Mouse (Mus musculus): ENCODE results near the gene Tepp.

The Tepp gene

DNA sequence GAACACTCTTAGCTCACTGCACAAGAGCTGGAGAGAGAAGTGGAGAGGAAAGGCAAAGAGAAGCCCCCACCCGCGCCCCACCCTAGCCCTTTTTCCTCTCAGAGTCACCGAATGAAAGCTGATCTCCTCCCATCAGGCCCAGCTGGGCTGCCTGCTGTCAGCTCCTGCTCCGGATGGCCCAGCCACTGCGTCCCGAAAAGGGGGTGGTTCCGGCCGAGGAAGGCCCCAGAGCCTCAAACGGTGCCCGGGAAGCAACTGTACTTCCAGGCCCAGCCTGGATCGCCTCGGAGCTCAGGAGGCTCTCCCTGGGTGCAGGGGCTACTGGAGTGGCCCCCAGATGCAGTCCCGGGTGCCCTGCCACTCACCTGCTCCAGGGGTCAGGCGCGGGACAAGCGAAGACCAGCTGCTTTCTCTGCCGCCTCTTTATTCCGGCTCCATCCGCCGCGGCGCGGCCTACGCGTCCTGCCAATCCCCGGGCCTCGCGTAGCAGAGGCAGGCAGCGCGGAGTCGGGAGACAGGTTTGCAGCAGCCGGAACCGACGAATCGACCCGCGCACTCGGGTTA, 20.9 kb downstream of the Tepp start:
- in situ Hi-C loops (cut with MboI): loop anchor here (10.0 kb wide), 2 partner anchors 104 to 246 kb away; partner anchors contain the start of genes Cfap20 and Katnb1

DNA sequence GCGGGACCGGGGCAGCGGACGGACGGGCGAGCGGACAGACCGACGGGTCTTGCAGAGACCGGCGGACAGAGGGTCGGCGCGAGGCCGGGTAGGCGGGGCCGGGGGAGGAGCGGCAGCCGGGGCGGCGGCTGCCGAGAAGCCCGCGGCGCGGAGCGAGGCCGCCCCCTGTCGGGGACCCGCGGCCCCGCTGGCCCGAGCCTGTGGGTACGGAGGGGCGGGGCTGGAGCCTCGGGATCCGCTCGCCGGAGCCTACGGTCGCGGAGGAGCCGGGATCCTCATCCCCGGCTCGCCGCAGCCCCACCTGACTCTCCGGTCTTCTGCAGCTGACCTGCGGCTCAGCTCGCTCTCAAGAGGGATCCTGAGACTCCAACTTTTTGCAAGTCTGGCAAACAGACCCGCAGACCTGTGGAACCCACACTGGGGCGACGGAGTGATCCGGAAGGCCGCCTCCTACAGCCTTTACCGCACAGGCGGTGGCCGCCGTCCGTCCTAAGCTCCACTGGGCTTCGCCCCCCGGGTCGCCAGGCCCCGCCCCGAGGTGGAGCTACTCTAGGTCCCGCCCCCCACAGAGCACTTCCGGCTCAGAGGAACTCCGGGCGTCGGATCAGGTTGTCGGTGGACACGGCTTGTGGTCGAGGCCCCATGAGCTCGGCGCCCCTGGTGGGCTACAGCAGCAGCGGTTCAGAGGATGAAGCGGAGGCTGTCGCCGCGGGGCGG, 21.5 kb downstream of the Tepp start, which contains the start of the genes Zfp319 and Usb1:
Gene Zfp319 (minus strand): TSS at position 231 of the 717 bp plus-strand sequence.
Gene Usb1 (plus strand): TSS at position 565 of the 717 bp plus-strand sequence.
- in situ Hi-C loops (cut with MboI): loop anchor here (10.0 kb wide), 2 partner anchors 103 to 247 kb away; partner anchors contain the start of genes Cfap20 and Katnb1

DNA sequence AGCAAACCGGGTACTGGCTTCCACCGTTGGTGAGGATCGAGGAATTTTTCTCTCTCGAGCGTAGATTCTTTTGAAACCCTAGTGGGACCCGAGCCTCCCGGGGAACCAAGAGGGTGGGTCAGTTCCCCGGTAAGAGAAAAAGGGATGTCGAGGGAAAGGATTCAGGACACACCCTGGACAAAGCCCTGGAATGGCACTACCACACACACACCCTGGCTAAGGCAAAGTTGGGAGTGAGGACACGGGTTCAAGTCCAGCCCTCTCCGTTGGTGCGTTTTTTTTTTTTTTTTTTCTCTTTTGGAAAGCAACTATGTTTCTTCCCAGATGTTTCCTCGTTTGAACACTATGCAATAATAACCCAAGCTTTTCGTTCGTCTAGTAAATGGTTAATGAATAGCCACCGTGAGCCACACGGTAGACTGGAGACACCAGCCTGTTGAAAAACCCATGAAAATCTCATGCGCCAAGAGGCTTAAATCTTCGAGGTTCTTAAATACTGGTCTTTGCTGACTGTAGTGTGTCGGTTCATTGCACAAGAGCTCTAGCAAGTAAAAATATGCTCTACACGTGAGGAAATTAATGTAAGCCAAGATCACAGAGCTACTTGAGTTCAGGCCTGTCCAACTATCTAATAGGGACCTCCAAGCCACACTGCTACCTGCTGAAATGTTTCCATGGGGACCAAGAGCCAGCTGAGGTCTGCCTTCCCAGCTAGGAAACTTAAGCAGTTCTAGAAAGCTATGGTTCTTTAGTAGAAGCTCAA, 22.3 kb downstream of the Tepp start:
- in situ Hi-C loops (cut with MboI): loop anchor here (10.0 kb wide), 2 partner anchors 102 to 248 kb away; partner anchors contain the start of genes Cfap20 and Katnb1

DNA sequence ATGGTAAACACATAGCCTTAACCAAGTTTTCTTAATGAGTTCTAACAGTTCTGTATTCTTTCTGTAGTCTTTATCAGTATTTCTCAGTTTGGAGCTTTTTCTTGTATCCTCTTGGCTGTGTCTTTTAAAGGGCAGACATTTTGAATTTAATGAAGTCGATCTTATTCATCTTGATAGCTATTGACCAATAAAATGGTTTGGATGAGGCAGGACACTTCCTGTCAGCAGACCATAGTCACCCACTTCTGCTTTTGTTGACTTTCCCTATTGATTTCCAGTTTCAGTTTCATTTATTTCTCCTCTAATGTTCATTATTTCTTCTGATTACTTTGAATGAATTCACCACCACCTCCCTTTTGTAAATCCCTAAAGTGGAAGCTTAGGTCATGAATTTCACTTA, 25.3 kb downstream of the Tepp start:
- in situ Hi-C loops (cut with MboI): loop anchor here (10.0 kb wide), 2 partner anchors 99 to 251 kb away; partner anchors contain the start of genes Cfap20 and Katnb1

DNA sequence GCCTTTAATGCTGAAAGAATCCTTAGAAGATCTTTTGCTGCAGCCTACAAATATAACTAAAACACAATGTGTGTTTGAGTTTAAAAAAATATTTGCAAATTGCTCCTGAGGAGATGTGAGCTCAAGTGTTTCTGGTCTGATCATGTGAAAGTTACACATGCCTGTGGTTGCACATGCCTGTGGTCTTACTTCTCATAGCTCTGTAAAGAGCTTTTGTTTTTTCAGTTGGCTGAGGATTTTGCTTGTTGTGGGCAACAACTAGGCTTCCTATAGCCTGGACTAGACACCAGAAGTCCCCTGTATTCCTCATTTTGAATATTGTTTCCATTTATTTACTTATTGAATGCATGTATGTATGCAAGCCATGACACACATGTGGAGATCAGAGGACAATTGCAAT, 26.0 kb downstream of the Tepp start:
- in situ Hi-C loops (cut with MboI): loop anchor here (10.0 kb wide), 2 partner anchors 98 to 252 kb away; partner anchors contain the start of genes Cfap20 and Katnb1

DNA sequence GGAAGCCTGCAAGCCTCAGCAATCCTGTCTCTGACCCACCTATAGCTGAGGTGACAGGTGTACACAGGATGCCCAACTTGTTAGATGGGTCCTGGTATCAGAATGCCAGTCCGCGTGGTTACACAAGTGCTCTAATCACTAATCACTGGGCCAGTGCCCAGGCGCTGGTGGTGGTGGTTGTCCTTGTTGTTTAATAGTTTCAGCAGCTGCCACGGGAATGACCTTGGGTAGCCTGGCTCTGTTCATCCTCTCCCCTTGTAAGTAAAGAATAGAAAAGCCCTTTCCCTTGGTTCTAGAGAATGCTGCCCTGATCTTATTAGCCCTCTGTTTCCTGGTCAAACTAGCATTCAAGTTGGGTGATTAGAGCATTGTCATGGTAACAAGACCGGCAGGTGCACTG, 31.4 kb downstream of the Tepp start:
- in situ Hi-C loops (cut with MboI): no loop called here

DNA sequence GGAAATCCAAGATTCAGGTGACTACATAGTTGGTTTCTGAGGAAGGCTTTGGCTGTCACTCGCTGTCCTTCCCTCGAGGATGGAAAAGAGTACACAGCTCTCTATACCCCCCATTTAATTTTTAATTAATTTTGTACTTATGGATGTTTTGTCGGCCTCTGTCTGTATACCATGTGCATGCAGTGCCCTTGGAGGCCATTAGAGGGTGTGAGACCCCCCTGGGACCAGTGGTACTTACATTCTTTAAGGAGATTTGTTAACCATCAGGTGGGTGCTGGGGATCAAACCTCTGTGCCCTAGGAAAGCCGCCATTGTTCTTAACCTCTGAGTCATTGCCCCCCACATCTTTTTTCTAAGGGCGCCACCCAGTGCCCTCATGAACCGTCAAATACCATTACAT, 34.3 kb downstream of the Tepp start:
- in situ Hi-C loops (cut with MboI): no loop called here

DNA sequence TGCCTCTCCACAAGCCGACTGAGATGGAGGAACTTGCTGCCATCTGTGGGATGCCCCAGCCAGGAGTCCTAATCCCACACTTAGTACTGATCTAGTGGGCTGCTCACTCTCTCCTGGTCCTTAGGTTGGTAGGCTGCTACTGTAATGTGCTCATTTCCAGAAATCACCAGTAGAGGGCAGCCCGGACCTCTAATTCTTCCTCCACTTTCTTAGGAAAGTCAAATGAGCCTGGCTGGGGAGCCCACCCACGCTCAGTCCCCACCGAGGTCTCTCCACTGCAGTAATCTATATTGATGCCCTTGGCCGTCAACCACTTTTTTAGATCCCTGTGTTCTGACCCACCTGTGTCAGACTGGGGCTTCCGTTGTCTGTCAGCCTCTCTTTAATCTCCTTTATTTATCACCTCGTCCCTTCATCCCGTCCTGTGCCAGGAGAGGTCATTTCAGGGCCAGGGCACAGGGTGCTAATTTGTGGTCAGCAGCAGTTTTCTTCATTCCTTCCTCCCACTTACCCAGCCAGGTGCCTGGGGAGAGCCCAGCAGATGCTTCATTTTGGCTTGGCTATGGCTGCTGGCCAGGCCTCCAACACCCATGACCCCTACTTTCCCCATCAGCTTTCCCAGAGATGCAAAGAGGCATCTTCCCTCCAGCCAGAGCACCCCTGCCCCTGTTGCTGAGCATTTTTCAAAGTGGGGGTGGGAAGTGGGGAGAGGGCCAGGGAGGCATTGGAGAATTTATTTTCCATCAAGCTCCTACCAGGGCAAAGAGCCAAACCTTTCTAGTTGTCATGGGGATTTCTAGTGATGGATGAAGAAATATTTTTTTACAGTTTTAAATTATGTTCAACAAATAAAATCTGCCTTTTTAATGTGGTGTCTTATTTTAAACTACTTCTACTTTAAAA, 36.5 kb downstream of the Tepp start:
- in situ Hi-C loops (cut with MboI): no loop called here

DNA sequence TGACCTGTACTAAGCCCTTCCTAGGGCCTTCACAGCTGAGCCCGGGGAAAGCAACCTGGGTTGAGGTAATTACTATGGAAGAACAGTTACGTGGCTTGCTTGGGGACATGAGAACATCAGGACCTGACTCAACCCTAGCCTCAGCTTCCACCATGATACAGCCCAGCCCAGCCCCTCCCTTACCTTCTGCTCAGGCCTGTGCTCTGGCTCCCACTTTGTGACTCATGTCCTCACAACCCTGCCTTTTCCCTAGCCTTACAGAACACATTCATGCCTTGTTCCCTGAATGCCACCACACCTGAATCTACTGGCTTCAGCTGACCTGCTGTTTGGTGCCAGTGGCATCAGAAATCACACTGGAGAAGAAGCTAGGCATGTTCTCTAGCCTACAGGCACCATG, 38.0 kb downstream of the Tepp start:
- in situ Hi-C loops (cut with MboI): no loop called here

DNA sequence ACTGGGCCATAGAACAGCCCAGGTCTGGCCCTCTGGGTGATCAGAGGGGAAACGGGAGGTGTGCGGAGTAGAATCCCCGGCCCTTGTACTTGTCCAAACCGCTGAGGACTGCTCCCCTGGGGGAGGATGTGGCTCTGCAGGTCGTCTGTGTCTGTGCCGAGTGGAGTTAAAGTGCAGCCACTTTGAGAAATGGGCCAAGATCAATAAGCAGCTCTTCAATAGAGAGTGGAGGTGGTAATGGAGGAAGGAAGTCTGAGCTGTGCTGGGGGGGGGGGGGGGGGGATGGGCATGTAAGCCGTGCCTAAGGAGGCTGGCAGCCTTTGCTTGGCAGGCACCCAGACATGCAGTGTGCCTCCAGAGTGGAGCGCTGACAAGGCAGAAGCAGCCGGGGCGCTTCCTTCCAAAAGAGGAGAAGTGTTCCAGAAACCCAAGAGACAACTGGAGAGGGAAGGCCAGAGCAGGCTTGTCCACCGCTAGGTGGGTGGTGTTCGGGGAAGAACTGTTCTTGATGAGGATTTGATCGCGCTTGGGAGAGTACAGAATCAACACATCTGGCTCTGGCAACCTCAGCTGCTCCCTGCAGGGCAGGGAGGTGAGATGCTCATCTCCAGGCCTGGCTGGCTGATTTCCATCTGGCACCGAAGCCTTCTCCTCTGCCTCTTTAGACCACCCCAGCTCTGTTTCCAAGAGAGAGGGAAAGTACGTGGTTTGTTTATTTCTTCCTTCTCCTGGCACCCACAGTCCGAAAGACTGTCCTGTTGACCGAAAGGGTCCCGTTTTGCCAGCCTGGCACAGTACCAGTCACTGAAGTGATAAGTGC, 38.7 kb downstream of the Tepp start:
- in situ Hi-C loops (cut with MboI): no loop called here

DNA sequence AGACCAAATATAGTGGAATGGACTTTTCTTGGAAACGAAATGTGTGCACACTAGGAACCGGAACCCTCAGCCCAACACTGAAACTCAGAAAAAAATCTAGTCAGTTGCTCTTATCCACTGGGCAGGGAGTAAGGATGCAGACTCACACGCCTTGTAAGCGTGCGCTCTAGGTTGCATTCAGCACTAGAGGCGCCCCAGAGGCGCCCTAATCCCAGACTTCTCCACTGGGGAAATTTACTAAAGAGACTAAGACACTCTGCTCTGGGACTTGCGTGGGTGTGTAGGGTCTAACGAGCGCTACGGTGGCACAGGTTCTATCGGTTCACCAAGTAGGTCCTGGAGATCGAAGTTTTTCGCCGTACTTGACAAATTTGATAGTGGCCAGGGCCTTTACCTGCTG, 41.1 kb downstream of the Tepp start:
- in situ Hi-C loops (cut with MboI): no loop called here

DNA sequence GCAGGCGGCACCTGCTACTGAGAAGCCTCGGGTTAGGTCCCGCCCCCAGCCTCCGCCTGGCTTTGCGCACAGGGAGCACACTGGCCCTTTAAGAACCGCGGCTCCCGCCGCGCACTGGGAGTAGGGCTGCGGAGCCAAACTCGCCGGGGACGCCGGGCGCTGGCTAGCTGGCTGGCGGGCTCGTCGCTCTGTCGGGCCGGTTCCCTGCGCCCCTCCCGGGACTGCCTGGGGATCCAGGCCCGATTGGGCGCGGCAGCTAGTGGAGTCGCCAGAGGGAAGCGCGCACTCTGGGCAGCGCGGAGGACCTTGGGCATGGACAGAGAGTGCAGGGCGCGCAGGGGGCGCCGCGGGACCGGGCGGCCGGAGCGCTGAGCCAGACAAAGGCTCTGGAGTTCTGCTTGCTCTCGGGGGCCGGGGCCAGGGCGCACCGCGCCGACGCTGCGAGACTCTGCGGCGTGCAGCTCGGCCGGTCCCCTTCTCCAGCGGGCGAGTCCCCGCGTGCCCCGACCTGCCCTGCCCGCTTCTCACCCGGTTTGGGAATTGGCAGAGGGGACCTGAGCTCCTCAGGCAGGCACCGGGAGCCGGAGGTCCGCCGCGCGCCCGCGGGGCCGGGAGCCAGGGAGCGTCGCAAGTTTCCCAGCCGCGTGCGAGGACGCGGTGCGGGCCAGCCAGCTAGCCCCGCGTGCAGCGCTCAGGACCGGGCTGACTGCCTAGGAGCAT, 41.9 kb downstream of the Tepp start, which contains the start of gene Mmp15:
Gene Mmp15 (plus strand): TSS at position 118 of the 720 bp plus-strand sequence.
- in situ Hi-C loops (cut with MboI): no loop called here

DNA sequence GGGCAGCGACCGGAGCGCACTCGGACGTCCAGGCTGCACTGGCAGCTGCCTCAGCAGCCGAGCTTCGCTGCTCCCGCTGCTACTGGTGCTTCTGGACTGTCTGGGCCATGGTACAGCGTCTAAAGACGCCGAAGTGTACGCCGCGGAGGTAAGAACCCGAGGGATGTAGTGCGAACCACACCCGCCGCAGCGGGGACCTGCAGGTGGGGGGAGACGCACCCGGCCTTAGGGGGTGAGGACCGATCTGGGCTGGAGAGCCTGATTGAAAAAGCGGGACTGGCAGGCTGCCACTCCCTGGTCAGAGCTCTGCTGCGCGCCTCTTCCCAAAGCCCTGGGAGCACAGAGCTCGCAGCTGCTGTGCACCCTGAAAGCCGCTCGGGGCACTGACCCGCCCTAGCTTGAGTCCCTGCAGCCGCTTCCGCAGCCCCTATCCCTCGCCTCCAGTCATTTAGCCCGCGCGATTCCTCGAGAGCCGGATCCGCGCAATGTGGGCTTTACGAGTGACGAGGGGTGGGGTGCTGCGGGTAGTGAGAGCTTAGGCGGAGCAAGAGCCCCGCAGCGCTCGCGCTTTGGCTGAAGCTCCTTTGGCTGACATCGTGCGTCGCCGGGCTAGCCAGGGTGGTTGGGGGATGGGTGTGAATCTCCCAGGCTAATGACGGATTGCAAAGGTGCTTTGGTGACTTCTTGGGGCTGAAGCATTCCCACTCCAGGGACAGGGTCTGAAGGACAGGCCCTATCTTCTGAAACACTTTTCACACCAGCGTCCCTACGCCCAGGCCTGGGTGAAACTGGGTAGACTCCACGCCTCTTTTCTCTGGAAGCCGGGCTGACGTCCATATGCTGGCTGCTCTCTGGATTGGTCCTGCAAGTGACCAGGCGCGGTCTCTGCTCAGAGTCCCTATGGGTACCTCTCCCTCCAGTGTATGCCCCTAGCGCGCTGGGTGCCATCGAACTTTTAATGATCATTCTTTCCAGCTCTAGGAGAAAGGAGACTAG, 42.8 kb downstream of the Tepp start:
- in situ Hi-C loops (cut with MboI): no loop called here

DNA sequence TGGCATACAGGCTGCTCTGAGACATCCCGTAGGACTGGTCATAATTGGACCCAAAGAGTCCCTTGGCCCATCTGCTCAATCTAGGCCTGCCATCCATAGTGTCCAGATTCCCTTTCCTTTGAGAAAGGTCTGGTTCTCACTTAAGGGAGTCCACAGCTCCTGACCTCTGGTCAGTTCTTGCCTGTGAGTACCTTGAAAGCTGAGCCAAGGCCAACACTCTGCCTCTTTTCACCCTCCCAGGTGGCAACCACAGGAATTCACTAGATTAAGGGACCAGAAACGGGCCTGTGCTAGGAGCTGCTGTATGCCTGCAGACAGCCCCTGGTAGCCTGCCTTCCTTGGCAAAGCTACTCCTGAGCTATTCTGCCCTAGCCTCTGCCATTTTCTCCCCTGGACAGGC, 44.2 kb downstream of the Tepp start:
- in situ Hi-C loops (cut with MboI): no loop called here

DNA sequence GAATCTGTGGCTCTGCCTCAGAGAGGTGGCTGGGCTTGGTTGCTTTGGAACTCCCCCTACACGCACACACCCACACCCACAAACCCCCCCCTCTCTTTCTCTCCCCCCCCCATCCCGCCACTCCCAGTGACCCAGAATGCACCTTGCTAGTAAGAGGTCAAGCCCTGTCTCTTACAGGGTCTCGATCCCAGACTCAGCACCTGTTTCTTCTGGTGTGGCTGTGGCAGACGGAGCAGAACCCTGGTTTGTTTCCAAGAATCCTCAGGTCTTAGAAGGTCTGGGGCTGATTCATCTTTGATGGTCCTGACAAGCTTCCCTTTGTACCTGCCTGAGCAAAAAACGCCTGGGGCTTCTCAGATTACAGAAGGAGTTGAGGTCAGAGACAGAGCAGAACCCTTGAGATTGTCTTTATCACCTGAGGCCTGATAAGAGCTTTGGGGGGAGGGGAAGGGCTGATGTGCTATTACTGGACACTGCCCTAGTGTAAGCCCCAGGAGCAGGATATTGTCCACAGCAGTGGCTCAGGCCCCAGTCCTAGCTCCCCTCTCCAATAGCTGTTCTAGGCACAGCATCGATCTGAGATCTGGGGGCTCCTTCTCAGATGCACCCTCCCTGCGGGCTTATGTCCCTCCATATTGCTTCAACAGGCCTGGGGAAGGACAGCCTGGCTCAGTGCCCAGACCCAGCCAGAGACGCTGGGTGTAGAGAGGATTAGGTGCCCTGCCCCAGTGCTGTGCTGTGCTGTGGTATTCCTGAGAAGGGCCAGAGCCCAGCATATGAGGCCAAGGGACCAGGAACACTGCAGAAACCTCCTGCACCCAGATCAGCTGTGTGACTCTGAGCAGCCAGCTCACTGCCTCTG, 48.4 kb downstream of the Tepp start:
- in situ Hi-C loops (cut with MboI): no loop called here

DNA sequence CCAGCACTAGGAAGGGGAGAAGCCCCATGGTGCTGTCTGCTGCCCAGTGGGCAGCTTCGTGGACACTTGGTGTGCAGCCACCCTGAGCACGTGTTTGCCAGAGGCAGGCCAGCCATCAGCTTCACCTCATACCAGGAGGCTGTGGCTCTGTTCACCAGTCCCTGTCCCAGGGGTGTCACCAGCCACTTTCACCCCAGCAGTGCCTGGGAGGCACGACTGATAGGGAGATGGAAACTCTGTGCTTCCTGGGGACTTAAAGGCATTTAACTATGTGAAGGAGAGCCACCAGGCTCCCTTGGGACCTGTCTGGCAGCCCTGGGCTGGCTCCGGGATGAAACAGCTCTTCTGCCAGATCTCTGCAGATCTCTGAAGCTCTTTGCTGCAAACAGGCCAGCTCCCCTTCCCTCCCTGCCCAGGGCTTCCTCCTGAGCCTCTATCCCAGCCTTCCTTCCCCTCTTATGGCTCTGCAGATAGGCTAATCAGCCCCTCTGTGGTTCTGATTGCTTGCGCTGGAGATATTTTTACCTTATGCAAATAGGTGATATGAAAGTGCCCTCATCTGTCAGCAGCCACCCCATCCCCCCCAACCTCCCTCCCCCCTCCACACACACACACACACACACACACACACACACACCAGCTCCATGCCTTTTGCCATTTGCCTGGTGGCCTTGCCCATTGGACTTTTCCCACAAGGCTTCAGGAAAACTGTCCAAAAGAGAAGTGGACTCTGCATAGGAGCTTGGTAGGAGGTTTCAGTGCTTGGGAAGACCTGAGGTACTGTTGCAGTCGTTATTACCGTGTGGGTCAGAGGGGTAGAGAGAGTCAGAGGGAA, 50.0 kb downstream of the Tepp start:
- in situ Hi-C loops (cut with MboI): no loop called here

DNA sequence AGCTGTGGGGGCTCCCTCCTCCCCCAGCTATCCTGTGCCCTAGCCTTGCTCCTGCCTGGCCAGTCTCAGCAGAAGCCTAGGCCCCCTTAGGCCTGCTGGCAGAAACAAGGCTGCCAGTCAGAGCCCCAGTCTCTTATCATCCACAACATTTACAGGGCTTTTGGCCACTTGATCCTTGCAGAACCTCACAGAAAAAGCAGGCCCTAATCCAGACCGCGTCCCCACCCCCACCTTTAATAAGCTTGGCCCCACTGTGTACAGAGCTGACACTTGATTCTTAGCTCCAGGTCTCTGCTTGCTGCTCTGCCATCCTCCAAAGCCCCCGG, 50.6 kb downstream of the Tepp start:
- in situ Hi-C loops (cut with MboI): no loop called here
